Mouse (Mus musculus) stomach, embryonic 14.5 days (tissue): ENCODE results near the gene Srcap. TPM values are rescaled to one million over a fixed set of nuclear protein-coding genes. Genes with fewer than 3 reads are reported as not detected.

Source experiments
- ATAC-seq: fragments of 200-750 bp; cut with Nextera tagmentation; 2 replicates; pipeline ENCODE4 v1.8.0; 2017; ENCODE audit warnings: low read depth, moderate TSS enrichment; ENCODE audit not compliant: insufficient number of reproducible peaks, insufficient read depth, low FRiP score
- H3K27ac ChIP-seq: fragments of 300-500 bp; sonication (generic); 2 replicates; pipeline ENCODE4 v1.5.1; 2014; ENCODE audit warnings: mild to moderate bottlenecking, low read length, moderate library complexity, mixed read lengths
- H3K27me3 ChIP-seq: fragments of 300-500 bp; sonication (generic); 2 replicates; pipeline ENCODE4 v1.6.1; 2014; ENCODE audit warnings: low read length, control low read depth, mixed read lengths; ENCODE audit not compliant: control insufficient read depth, insufficient read depth
- H3K36me3 ChIP-seq: fragments of 300-500 bp; sonication (generic); 2 replicates; pipeline ENCODE4 v1.6.1; 2014; ENCODE audit warnings: mild to moderate bottlenecking, control low read depth, low read length, moderate library complexity, mixed read lengths; ENCODE audit not compliant: control insufficient read depth, insufficient read depth
- H3K4me1 ChIP-seq: fragments of 300-500 bp; sonication (generic); 2 replicates; pipeline ENCODE4 v1.6.1; 2014; ENCODE audit warnings: low read length, control low read depth, mixed read lengths; ENCODE audit not compliant: control insufficient read depth, insufficient read depth
- H3K4me2 ChIP-seq: fragments of 300-500 bp; sonication (generic); replicated peaks from 2 replicates; pipeline ENCODE4 v1.6.1; 2014; ENCODE audit warnings: low read depth, low read length, control low read depth
- H3K4me3 ChIP-seq: fragments of 300-500 bp; sonication (generic); 2 replicates; pipeline ENCODE4 v1.5.1; 2014; ENCODE audit warnings: low read depth, low read length, control low read depth
- H3K9ac ChIP-seq: fragments of 300-500 bp; sonication (generic); replicated peaks from 2 replicates; pipeline ENCODE4 v1.6.1; 2014; ENCODE audit warnings: low read depth, mild to moderate bottlenecking, control low read depth, low read length, moderate library complexity, mixed read lengths
- H3K9me3 ChIP-seq: fragments of 300-500 bp; sonication (generic); 2 replicates; pipeline ENCODE4 v1.6.1; 2016; ENCODE audit warnings: low read depth, low read length, control low read depth; ENCODE audit not compliant: control insufficient read depth
- WGBS: fragments of 180-500 bp; shearing (Covaris S2); extraction: QIAGEN DNeasy Blood & Tissue Kit; methylation state at CpG from one replicate; pipeline ENCODE4 v1.1.7; 2014; 5-methylcytosine and 5-hydroxymethylcytosine counted together
- polyA plus RNA-seq: library from polyadenylated mRNA; unstranded; fragments of >200 nt; fragmentation: Nextera tagmentation; extraction: Ambion mirVana; gene quantifications from 2 replicates; pipeline ENCODE4 v1.2.1, GENCODE M21; 2014

Gene Srcap
- polyA plus RNA-seq, 1 experiment from 2014 or later: 65.2 TPM

DNA sequence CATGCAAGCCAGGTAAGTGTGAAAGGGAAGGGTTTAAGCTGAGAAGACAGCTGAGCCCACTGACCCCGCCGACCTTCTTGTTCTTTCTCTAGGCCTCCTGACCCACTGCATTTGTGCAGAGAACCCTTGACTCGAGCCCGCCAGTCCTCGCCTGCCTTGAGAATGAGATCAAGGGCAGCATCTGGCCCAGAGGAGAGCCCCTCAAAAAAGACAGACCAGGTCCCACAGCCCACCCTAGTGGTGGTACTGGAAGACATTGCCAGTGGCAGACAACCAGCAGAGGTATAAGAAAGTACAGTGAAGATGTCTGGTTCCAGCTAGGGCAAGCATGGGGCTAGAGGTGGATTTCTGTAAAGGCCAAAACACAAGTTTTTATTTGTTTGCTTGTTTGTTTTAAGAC, 38.1 kb upstream of the Srcap start:
- peaks cover 29% of the 10 kb centered on the region for H3K36me3 ChIP-seq
- no peak overlapping the region for H3K27ac ChIP-seq
- no peak for ATAC-seq
- 79% methylated on average over 5 of the region's 5 CpGs for WGBS
- H3K4me2 ChIP-seq: no peak overlapping the region
- no peak overlapping the region for H3K4me3 ChIP-seq
- peaks cover 13% of the 10 kb centered on the region for H3K4me1 ChIP-seq
- no peaks in the 10 kb centered on the region for H3K9me3 ChIP-seq
- H3K9ac ChIP-seq: no peak overlapping the region
- H3K27me3 ChIP-seq: no peaks in the 10 kb centered on the region

DNA sequence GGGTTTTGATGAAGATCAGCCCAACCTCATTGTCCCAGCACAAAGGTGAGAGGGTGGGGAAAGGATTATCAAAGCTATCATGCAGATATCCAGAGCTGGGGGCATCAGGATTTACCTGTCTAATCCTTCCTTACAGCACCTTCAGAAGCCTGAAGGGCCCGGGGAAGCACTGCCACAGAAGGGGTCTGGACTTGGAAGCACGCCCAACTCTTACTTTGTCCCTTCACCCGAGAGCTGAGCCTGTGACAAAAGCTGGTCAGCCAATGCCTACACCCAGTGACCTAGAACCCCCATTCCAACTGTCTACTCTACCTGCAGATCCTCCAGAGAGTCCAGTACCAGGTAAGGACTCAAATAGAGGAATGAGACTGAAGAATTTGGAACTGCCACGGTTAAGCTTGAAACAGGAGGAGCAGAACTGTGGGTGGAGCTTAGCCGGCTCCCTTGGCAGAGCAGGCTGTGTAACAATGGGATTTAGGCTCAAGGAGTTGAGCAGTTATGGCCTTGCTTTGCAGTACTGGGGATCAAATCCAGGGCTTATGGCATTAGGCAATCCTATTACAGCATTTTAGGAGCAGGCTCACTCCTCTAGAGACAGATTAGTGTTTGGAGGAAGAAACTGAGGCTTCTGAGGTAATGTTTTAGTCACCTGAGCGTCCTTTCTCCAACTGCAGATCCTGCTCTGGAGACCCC, 37.3 kb upstream of the Srcap start:
- Histone ChIP-seq H3K27ac (no peak overlapping the region), H3K9ac (no peak overlapping the region), H3K4me1 (peaks cover 13% of the 10 kb centered on the region), H3K36me3 (peaks cover 29% of the 10 kb centered on the region), H3K4me2 (no peak overlapping the region), H3K4me3 (no peak overlapping the region), H3K27me3 (no peaks in the 10 kb centered on the region), H3K9me3 (no peaks in the 10 kb centered on the region)
- ATAC-seq: no peak
- WGBS: 81% methylated on average over 6 of the region's 6 CpGs

DNA sequence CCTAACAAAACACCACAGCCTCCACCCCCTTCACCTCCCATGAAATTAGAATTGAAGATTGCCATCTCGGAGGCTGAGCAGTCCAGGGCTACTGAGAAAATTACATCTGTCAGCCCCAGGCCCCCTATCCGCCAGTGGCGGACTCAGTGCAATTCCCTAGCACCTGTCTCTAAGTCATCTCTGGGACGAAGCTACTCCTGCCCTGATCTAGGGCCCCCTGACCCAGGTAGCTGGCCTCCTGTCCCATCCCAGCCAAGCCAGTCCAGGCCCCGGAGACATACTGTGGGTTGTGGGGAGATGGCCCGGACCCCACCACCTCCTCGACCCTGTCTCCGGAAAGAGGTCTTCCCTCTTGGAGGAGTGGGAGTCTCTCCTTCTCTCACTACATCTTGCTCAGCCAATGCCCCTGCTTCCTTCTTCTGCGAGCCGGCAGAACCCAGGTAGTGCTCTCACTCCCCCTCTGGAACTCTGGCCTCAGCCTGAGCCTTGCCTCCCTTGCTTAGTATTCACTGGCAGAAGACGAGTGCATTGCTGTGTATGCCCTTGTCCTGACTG, 36.5 kb upstream of the Srcap start:
- H3K9ac ChIP-seq: no peak overlapping the region
- no peak for ATAC-seq
- 91% methylated on average over 11 of the region's 11 CpGs for WGBS

DNA sequence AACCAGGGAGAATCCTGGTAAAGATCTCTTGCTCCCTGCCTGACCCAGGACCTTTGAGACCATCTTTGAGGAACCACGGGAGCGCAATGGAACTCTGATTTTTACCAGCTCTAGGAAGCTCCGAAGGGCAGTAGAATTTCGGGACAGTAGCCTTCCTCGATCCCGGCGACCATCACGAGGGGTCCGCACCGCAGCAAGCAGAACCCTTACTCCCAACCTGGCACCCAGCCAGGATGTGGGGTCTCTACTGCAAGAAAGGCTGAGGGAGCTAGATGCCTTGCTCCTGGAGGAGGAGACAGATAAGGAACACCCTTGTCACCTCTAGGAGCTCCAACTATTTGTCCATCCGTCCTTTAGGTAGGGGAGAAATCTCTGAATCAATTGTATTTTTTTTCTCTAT, 35.4 kb upstream of the Srcap start:
- peaks cover 26% of the 10 kb centered on the region for H3K4me1 ChIP-seq
- H3K9ac ChIP-seq: no peak overlapping the region
- H3K4me2 ChIP-seq: no peak overlapping the region
- no peak for ATAC-seq
- no peaks in the 10 kb centered on the region for H3K27me3 ChIP-seq
- H3K9me3 ChIP-seq: no peaks in the 10 kb centered on the region
- H3K4me3 ChIP-seq: no peak overlapping the region
- H3K27ac ChIP-seq: no peak overlapping the region
- peaks cover 35% of the 10 kb centered on the region for H3K36me3 ChIP-seq
- WGBS: 93% methylated on average over 11 of the region's 11 CpGs

More for the DNA sequence above, 36.5 kb upstream of the Srcap start:
- Histone ChIP-seq H3K36me3 (peaks cover 29% of the 10 kb centered on the region), H3K4me1 (peaks cover 20% of the 10 kb centered on the region), H3K9me3 (no peaks in the 10 kb centered on the region), H3K4me2 (no peak overlapping the region), H3K27me3 (no peaks in the 10 kb centered on the region), H3K27ac (no peak overlapping the region), H3K4me3 (no peak overlapping the region)

DNA sequence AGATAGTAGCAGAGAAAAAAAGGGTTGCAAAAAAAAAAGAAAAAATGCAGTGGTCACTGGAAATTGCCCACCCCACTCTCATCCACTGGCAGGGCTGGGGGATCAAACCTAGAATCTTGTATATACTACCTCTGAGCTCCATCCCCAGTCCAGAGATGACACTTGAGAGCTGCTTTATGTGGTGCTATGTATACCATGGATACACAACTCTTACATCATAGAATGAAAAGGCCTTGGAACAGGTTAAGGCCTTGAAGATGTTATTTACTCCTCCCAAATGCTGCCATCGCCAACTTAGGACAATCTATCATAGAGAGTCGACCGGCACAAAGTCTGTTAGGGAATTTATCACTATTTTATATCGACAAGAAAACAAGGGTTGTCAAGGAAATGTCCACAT, 34.9 kb upstream of the Srcap start:
- H3K4me1 ChIP-seq: peaks cover 26% of the 10 kb centered on the region
- ATAC-seq: no peak
- H3K27me3 ChIP-seq: no peaks in the 10 kb centered on the region
- peak overlapping the region; percentile 95; the same call in 1 of the 2 replicates for H3K4me3 ChIP-seq
- 0 out of 2 replicates have a peak overlapping the region, but pooled peaks have one; percentile 21 for H3K9ac ChIP-seq
- 45% methylated on average over 4 of the region's 4 CpGs for WGBS
- peaks cover 36% of the 10 kb centered on the region for H3K36me3 ChIP-seq
- H3K4me2 ChIP-seq: peak overlapping the region; percentile 62
- no peaks in the 10 kb centered on the region for H3K9me3 ChIP-seq
- peak overlapping the region; percentile 92; the same call in 1 of the 2 replicates for H3K27ac ChIP-seq

DNA sequence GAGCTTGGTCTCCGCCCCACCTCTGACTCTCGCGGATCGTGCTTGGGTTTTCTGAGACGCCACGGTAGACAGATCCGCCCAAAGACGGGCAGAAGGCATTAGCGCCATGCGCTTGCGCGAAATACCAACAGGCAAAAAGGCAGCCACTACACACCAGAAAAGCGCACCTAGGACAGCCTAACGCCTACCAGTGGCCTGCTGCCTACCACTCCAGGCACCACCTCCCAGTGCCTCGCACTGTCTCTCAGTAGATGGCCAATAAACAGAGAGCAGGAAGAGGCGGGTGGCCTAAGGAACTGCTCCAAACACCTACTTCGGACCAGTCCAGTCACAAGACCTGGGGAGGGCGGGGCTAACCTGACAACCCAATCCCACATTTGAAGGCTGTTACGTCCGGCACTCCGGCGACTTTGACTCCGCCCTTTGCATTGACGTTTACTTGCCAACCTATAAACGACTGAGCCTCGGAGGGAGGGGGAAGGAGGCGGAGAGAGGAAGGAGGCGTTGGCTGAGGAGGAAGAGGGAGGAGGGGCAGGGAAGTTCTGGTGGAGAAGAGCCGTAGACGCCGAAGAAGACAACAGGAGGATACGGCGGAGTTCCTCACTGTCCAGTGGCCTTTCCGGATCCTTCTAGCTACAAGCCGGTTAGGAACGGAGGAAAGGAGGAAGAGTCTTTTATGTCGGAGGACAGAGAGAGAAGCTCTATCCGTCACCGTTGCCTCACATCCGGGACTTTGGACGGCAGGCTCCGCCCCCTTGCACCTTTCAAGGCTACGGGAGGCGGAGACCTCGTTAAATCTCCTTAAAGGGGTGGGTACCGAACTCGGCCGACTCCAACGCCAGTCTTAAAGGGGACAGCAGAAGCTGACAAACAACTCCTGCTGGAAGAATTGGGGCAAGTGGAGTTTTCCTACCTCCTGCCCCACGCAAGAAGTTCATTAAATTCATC, 33.8 kb upstream of the Srcap start:
- Histone ChIP-seq H3K4me2 (peak overlapping the region; percentile 98), H3K27ac (peak overlapping the region; percentile 92), H3K9me3 (no peaks in the 10 kb centered on the region), H3K9ac (peak overlapping the region; percentile 85), H3K27me3 (no peaks in the 10 kb centered on the region), H3K4me1 (peaks cover 19% of the 10 kb centered on the region), H3K4me3 (peak overlapping the region; percentile 95), H3K36me3 (peaks cover 48% of the 10 kb centered on the region)
- ATAC-seq: peak; percentile 93
- WGBS: under 1% methylated on average over 50 of the region's 50 CpGs

DNA sequence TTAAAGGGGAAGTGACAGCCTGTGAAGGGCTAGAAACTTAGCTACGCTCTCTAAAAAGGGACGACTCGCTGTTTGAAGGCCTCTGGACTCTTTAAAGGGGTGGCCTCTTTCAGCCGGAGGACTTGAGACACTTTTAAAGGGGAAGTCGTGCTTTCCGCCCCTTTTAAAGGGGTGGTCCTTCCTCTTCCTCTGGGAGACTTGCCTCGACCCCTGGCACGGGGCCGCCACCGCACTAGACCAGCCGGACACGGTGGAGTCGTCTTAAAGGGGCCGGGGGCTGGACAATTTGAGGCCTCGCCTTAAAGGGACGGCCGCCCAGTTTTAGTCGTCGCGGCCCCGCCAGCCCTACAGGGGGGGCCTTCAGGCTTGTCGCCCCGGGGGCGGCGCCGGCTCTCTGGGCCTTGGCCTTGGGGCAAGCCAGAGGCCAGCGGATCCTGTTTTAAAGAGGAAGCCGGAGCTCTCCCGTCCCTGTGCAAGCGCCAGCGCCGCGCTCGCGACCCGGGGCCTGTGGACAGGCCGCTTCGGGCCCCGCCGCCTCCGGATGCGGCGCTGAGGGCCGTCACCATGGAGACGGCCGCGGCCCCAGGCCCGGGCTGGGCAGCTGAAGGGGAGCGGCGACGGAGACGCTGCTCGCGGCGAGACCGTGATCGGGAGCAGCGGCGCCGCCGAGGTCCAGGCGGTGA, 33.0 kb upstream of the Srcap start, which contains the start of gene Fbrs:
Gene Fbrs (plus strand): TSS at position 565 of the 683 bp plus-strand sequence.
- H3K4me3 ChIP-seq: peak within 1 kb of the TSS; percentile 95
- no peaks in the 10 kb centered on the region for H3K9me3 ChIP-seq
- peak within 1 kb of the TSS; percentile 98 for H3K4me2 ChIP-seq
- H3K36me3 ChIP-seq: peaks cover 49% of the 10 kb centered on the region
- ATAC-seq: peak; percentile 80
- H3K4me1 ChIP-seq: peaks cover 19% of the 10 kb centered on the region
- H3K27ac ChIP-seq: peak within 1 kb of the TSS; percentile 92
- H3K27me3 ChIP-seq: no peaks in the 10 kb centered on the region
- H3K9ac ChIP-seq: peak within 1 kb of the TSS; percentile 85
- under 1% methylated on average over 62 of the region's 62 CpGs for WGBS
